Comparison of ENCODE assay signal across 14 mouse cellular contexts in genomic region chr8:60867468-60868115, GRCm38 (mm10). TPM values are rescaled to one million over a fixed set of nuclear protein-coding genes. Genes with fewer than 3 reads are reported as not detected.
DNase-seq lines count a peak whose midpoint lies in the region; ATAC-seq lines count a peak whose summit lies in the region.
"Had no signal": no experiment of that assay in that cellular context is flagged by ENCODE, and none has a peak within 500 bp of the region (broad histone marks: within the 10 kb centered on the region; RNA-seq: fewer than 3 reads in every experiment).

No protein-coding gene starts in this region.

- H3K4me2 ChIP-seq in heart, embryonic 12.5 days = no peak overlapping the region
- H3K4me2 ChIP-seq: hindbrain, embryonic 12.5 days; liver, embryonic 15.5 days; midbrain, embryonic 11.5 days; neural tube, embryonic 13.5 days had no signal

- H3K36me3 ChIP-seq in heart, embryonic 12.5 days = no peaks in the 10 kb centered on the region
- H3K36me3 ChIP-seq: hindbrain, embryonic 12.5 days; liver, embryonic 15.5 days; neural tube, embryonic 13.5 days had no signal

- H3K4me1 ChIP-seq in heart, embryonic 12.5 days (replicated peaks) = no peaks in the 10 kb centered on the region
- H3K4me1 ChIP-seq: hindbrain, embryonic 12.5 days; liver, embryonic 15.5 days; neural tube, embryonic 13.5 days had no signal

- no peak overlapping the region for H3K4me3 ChIP-seq in heart, embryonic 12.5 days
- H3K4me3 ChIP-seq: erythroblast, embryonic 14.5 days; hindbrain, embryonic 12.5 days; liver, embryonic 15.5 days; neural tube, embryonic 13.5 days had no signal

- H3K27me3 ChIP-seq in heart, embryonic 12.5 days (replicated peaks) = no peaks in the 10 kb centered on the region
- H3K27me3 ChIP-seq: hindbrain, embryonic 12.5 days; neural tube, embryonic 13.5 days had no signal

- H3K9ac ChIP-seq in heart, embryonic 12.5 days = no peak overlapping the region
- H3K9ac ChIP-seq: hindbrain, embryonic 12.5 days; liver, embryonic 15.5 days; neural tube, embryonic 13.5 days had no signal

- H3K9me3 ChIP-seq in heart, embryonic 12.5 days (replicated peaks) = no peaks in the 10 kb centered on the region
- H3K9me3 ChIP-seq: hindbrain, embryonic 12.5 days; liver, embryonic 15.5 days; neural tube, embryonic 13.5 days had no signal

- peak; percentile 92 for DNase-seq in heart, adult 11 months
- DNase-seq in A20 (ENCODE audit: low read depth, low spot score) (peak; percentile 64), liver (no peak)
- peak; percentile 50 to 78 for DNase-seq in frontal cortex, postnatal 36 days (ENCODE audit: low spot score in 2 of 2)
- DNase-seq in left cerebral cortex, postnatal 25 days (ENCODE audit: low spot score in 2 of 2) = peak; percentile 38 to 92
- no peak for DNase-seq in adrenal gland, postnatal 14 days
- DNase-seq in yolk sac, embryonic 10.5 days (ENCODE audit: low spot score) = no peak
- DNase-seq: kidney, adult 8-10 months had no signal

- no peak overlapping the region for H3K27ac ChIP-seq in heart, embryonic 12.5 days (ENCODE audit: poor library complexity, severe bottlenecking)
- H3K27ac ChIP-seq: hindbrain, embryonic 12.5 days; liver, embryonic 15.5 days; neural tube, embryonic 13.5 days had no signal

- intact Hi-C loops in left cerebral cortex, postnatal 25 days (cut with DNase I) = loop anchor here (1.0 to 2.0 kb wide), 2 partner anchors 235 to 363 kb away; partner anchors contain the start of genes Aadat and Mfap3l

- 40% methylated on average over 4 of the region's 4 CpGs for WGBS in heart, embryonic 12.5 days

- no peak for ATAC-seq in heart, embryonic 12.5 days (ENCODE audit: insufficient number of reproducible peaks, low FRiP score)

RNA-seq across cellular contexts. Expression of gene Hpf1, which starts 22.6 kb away (rescaled TPM):
- polyA plus RNA-seq in heart, embryonic 12.5 days (2016; fragmentation: Nextera tagmentation; extraction: Ambion mirVana) = 75.3 and 75.4 TPM in 2 replicates
- 10 to 100 TPM; 44.2 to 46.7 TPM for total RNA-seq in left cerebral cortex, postnatal 25 days (2021)
- total RNA-seq in adrenal gland, postnatal 14 days (2021) = 25.9 and 30.3 TPM in 2 replicates

Comparison
In these comparisons a context has a peak if more than half of its experiments do, and no peak if none do; other contexts are left out.
1. DNase-seq: peak in heart, adult 11 months (single experiment), A20 (single experiment), frontal cortex, postnatal 36 days (2 of 2) and left cerebral cortex, postnatal 25 days (2 of 2); none in liver (single experiment), adrenal gland, postnatal 14 days (single experiment) and yolk sac, embryonic 10.5 days (single experiment).